Mouse (Mus musculus) heart, postnatal 10 days (tissue): ENCODE results near the gene Rnf13. TPM values are rescaled to one million over a fixed set of nuclear protein-coding genes. Genes with fewer than 3 reads are reported as not detected.
"Not testable (repeated sequence)": the region's sequence is repeated elsewhere in the genome, so short reads cannot be mapped to it uniquely, and the experiment has no call there.

Source experiments
- DNase-seq, 2 experiments: peaks; one replicate each; pipeline ENCODE4 v3.0.0; 2021
- intact Hi-C: fragments of 180-260 bp; cut with DNase I; formaldehyde crosslinking; loops from one replicate; pipeline ENCODE4 v1.15.1; 2025
- total RNA-seq, 2 experiments: library from RNA; stranded (reverse); gene quantifications; 2 replicates each; pipeline ENCODE4 v1.2.3; 2021

Gene Rnf13
- total RNA-seq, result 10 to 100 TPM; 42.0 to 51.5 TPM

- DNase-seq, result peak; percentile 99
- intact Hi-C loops, result loop anchor here (2.0 to 10.0 kb wide), 3 partner anchors 73 to 271 kb away; partner anchors contain the start of gene Pfn2
These were observed at the start of gene Rnf13 for GRCm38 (mm10) chr3:57735511-57736370. Rnf13 (plus strand) TSS chr3:57736062.

DNA sequence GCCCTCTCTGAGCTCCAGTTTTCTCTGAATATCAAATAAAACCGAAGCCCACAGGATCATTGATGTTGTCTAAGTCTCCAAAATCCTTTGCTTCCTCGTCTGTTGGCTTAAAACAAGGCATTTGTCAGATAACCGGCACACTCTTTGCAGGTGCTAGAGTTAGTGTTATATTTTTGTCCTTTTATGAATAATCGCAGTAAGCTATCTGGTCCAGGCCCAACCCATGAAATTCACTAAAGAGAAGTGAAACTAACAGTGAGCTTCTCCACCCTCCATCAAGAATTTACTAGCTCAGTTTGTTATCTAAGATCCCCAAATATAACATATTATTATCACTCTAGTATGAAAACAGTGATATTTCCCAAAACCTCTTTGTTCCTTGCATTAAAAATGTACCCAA, 44.1 kb upstream of the Rnf13 start:
- DNase-seq, result no peak
- intact Hi-C loops, result no loop called here

DNA sequence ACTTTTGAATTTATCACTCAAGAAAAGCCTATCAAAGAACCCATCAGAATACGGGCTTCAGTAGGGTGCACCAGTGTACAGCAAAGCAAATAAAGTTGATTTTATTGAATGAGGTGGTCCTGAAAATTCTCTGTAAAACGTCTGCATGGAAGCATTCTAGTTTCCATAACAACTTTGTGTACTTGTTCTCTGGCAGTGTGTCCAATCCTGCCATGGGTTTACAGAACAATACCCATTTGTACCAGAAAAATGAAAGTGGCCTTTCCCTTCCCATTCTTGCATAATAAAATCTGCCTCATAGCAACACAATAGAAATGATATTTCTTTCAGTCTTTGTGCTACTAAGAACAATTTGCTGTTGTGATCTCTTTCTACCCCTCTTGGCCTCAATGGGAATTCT, 43.1 kb upstream of the Rnf13 start, which contains the start of gene Ankub1:
Gene Ankub1 (minus strand): TSS at position 81 of the 400 bp plus-strand sequence.
- intact Hi-C loops, result no loop called here
- DNase-seq, result no peak

DNA sequence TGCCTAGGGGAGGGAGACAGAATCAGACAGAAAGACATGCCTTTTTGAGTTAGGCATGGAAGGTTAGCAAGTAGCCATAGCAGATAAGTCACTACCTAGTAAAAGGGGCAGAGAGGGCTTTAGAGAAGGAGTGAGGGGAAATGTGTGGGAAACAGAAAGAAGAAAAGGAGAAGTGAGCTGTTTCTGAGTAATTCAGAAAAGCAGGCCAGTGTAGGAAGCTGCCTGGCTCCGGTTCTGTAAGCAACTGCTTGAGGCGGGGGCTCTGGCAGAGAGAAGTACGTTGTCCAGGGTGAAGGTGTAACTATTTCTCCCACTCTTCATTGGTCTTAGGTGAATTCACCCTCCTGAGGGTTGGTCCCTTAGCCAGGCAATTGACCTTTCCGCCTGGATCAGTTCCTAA, 39.6 kb upstream of the Rnf13 start:
- intact Hi-C loops, result no loop called here
- no peak for DNase-seq

DNA sequence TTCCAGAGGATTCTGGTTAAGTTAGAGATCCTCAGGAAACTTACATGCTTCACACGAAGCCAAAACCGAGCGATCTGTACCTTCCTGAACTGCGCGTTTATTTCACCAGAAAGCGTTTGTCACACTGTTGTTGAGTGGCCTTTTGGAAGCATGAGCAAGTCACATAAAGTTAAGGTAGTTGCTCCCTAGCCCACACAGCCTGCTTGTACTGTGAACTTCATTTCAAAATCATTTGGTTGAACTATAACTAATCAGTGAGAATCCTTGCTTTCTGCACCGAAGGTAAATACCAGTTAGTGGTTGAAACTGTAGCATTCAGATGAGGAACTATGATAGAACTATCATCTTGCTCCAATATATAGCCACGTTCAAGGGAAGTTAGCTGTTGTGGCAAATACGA, 39.1 kb upstream of the Rnf13 start:
- DNase-seq, result no peak
- intact Hi-C loops, result no loop called here

DNA sequence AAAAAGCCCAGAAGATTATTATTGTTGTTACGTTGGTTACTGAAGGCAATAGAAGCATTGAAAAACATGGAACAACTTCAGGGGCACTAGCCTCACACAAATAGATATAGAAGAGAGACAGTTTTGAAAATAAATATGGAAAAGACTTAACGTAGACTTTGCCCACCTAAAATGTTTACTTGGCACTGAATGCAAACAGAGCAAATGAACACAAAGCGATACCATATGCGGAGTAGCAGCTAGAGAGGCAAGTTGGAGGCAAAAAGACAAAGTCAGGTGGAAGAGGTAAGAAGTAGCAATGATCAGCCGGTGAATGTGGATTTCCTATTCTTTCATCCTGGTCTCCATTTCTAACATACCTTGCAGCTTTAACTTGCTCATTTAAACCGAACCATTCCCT, 21.7 kb upstream of the Rnf13 start:
- intact Hi-C loops, result no loop called here
- DNase-seq, result no peak

DNA sequence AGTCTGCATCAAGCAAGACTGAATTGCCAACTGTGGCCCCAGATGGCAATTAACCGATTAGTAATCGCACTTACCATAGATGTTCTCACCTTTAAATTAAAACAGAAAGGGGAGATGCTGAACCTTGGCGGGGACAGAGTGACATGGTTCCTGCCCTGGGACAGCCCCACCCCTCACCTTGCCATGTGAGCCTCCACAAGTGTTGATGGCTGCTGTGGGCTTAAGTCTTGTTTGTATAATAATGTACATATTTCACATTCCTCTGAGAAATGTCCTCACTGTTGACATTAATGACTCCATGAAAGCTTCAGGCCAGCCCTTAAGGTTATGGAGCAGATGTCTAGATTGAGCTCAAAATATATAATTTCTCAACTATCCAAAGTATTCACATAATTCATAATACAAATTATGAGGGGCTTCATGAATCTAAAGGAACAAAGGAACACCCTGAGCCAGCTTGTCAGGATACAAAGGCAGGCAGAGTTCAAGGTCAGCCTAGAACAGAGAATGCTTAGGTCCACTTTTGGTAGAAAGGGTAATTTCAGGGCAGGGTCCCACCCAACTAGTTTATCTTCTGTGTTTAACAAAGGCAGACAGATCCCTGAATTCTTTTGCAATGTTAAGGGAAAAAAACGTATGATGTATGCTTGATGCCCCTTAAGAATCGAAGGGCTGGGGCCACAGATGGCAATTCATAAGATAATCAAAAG, 3.5 kb upstream of the Rnf13 start:
- no peak for DNase-seq
- intact Hi-C loops, result loop anchor here (10.0 kb wide), 1 partner anchor 268 kb away; no protein-coding TSS in a partner anchor

- peak; percentile 15 to 24 for DNase-seq
- intact Hi-C loops, result loop anchor here (2.0 to 10.0 kb wide), 3 partner anchors 74 to 272 kb away; partner anchors contain the start of gene Pfn2
These were observed 695 bp downstream of the Rnf13 start for GRCm38 (mm10) chr3:57736419-57737095.

- DNase-seq, result no peak
- intact Hi-C loops, result loop anchor here (5.0 to 10.0 kb wide), 2 partner anchors 107 to 275 kb away; partner anchors contain the start of gene Pfn2
These were observed 4.0 kb downstream of the Rnf13 start for GRCm38 (mm10) chr3:57739830-57740229.

DNA sequence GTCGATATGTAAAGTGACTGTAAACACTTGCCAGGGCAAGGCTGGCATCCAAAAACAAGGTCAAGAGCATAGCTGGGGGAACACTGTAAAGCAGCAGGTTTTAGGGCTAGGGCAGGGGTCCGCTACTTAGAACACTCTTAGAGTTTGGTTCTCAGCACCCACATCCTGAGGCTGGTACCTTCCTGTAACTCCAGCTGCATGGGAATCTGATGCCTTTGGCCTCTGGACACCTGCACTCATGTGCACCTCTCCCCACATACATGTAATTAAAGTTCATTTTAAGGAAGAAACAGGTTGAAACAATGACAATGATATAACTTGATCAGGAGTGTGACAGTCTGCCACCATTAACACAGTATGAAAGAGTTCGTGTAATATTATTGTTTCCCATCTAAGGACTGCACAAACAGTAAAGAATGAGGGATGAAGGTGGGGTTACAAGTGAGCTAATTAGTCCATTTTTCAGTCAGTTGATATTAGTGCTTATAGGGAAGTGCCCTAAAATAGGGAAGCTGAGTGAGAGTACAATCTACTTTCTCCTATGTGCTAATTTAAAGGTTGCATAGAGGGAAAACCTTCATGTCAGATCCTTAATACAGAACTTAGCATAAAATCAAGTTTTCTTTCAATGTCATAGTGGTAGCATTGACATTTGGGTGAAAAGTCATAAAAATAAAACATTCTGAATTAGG, 12.9 kb downstream of the Rnf13 start:
- intact Hi-C loops, result no loop called here
- no peak for DNase-seq

DNA sequence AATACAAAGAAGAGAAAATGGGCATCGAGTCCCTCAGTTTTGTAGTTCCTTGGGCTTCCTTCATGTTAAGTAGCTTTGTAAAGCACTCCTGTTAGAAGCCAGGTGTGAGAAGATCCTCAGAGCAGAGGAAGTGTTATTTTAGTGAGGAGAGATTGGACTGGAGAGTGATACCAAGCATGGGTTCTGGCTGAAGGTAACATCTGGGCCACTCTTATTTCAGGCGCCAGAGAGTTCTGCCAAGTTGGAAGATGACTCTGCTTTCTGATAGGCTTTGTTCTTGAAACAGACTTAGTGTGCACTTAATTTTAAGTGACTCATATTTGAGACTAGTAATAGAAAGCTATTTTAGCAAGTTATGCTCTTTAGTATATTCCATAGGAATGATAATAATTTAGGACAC, 41.1 kb downstream of the Rnf13 start:
- no peak for DNase-seq
- intact Hi-C loops, result no loop called here

DNA sequence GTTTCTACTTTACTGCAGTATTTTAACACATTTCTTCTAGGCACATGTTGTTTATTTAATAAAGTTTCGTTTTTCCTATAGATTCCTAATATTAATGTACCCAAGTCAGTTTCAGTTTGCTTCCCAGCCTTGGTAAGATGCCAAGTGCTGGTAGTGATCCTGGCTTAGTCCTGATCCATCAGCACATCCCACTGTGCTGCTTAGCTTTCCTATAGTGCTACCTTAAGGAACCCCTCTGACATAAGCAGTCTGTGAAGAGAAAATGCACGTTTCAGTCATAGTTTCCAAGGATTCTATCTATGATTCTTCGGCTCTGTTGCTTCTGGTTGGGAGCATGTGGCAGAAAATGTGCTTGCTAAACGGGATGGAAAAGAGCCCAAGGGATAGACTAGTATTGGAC, 52.6 kb downstream of the Rnf13 start:
- peak; percentile 10 to 15 for DNase-seq
- intact Hi-C loops, result no loop called here

DNA sequence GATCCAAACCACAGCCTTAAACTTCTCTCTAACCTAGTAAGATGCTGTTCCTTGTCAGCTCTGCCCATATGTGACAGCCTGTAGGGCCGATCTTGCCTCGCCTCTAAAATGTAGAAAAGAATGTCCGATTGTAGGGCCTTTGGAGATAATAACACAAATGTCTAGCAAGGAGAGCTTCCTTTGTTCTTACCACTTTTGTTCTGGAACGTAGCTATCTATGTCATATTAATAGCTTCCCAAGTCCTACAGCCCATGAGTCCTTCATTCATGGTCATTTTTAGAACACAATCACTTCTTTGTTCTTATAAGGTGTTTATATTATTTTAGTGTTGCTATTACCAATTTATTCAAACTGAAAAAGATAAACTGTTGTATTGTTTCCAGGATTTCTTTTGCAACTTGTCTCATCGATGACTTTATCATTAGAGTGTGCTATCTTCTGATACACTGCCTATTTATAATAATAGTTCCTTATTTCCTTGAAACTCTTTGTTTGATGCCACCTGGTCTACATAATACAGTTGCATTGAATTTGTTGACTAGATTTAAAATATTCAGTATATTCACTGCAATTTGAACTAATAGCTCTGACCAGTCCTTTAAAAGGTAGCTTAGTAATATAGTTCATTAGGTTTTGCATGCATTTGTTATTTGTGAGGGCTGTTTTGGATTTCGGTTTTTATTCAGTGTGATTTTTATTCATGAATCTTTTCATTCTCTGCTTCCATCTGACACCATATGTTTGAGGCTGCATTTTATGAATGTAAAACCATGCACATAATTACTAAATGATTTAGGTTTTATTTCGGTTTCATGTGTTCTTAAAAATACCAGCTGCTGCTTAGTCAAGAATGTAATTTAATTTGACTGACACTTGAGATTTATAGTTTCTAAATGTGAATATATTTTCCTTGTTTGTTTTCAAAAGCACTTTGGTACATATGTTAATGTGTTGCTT, 53.4 kb downstream of the Rnf13 start:
- peak in 1 of 2 experiments; percentile 13 for DNase-seq
- intact Hi-C loops, result no loop called here

GRCm38 (mm10) chr3:57791104-57791503, 55.2 kb downstream of the Rnf13 start:
- no peak for DNase-seq
- intact Hi-C loops, result no loop called here

- intact Hi-C loops, result not testable (repeated sequence)
- DNase-seq, result peak in 1 of 2 experiments; percentile 13
These were observed 59.2 kb downstream of the Rnf13 start for GRCm38 (mm10) chr3:57795071-57795470.

DNA sequence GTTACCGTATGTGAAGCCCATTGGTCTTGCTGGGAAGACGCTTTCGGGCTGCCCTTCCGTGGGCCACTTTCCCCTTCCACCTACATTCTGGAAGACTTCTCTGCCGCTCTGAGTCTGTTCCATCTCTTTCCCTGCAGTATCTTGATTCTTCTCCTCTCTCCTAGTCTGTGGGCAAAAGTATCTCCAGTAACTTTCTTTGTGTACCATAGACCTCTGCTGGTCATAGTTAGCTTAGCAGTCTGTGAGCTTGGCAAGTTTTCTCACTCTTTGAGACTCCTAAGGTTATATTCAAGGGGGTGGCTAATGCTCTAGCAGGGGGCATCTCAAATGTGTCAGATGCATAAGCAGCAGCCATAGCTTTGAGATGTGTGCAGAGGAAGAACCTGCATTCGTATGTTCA, 79.6 kb downstream of the Rnf13 start:
- peak; percentile 21 to 43 for DNase-seq
- intact Hi-C loops, result loop anchor here (2.0 to 10.0 kb wide), 2 partner anchors 149 to 341 kb away; no protein-coding TSS in a partner anchor

- no peak for DNase-seq
- intact Hi-C loops, result no loop called here
These were observed 90.0 kb downstream of the Rnf13 start for GRCm38 (mm10) chr3:57825866-57826265.

GRCm38 (mm10) chr3:57833585-57833984, 97.7 kb downstream of the Rnf13 start:
- intact Hi-C loops, result no loop called here
- DNase-seq, result no peak

DNA sequence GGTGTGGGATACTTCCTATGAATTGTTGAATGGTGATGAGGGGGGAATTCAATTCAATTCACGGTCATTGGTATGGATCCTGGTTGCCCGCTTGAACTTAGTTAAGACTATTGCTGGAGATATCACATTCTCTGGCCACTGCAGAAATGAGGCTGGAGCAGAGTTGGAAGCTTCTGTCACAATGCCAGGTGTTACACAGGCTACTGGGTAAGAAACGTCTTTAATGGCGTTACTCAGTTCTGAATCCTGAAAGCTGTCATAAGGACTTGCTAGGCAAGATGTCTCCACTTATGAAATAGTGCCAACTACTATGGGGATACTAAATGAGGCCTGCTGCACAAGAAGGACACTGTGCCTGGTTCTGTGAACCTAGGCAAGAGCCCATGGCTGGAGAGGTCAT, 101.0 kb downstream of the Rnf13 start:
- intact Hi-C loops, result no loop called here
- no peak for DNase-seq
